Mouse (Mus musculus) midbrain, embryonic 14.5 days (tissue): ENCODE data around the gene Pcsk6. TPM values are rescaled to one million over a fixed set of nuclear protein-coding genes. Genes with fewer than 3 reads are reported as not detected.

Source experiments
- ATAC-seq: fragments of 200-750 bp; cut with Nextera tagmentation; 2 replicates; pipeline ENCODE4 v1.8.0; 2017; ENCODE audit warnings: moderate number of reproducible peaks, moderate library complexity; ENCODE audit not compliant: low FRiP score, low TSS enrichment
- DNase-seq: peaks from one replicate; pipeline ENCODE4 v3.0.0-alpha.2; 2015
- H3K27ac ChIP-seq: fragments of 300-500 bp; sonication (generic); replicated peaks from 2 replicates; pipeline ENCODE4 v1.5.1; 2014; ENCODE audit warnings: mild to moderate bottlenecking, low read depth, low read length, moderate library complexity
- H3K27me3 ChIP-seq: fragments of 300-500 bp; sonication (generic); 2 replicates; pipeline ENCODE4 v1.6.1; 2014; ENCODE audit warnings: low read length, control low read depth, mixed read lengths; ENCODE audit not compliant: control insufficient read depth, insufficient read depth
- H3K36me3 ChIP-seq: fragments of 300-500 bp; sonication (generic); 2 replicates; pipeline ENCODE4 v1.6.1; 2014; ENCODE audit warnings: low read length, control low read depth; ENCODE audit not compliant: control insufficient read depth, insufficient read depth
- H3K4me1 ChIP-seq: fragments of 300-500 bp; sonication (generic); 2 replicates; pipeline ENCODE4 v1.6.1; 2014; ENCODE audit warnings: mild to moderate bottlenecking, antibody characterized with exemption, low read length, control low read depth; ENCODE audit not compliant: control insufficient read depth, insufficient read depth
- H3K4me2 ChIP-seq: fragments of 300-500 bp; sonication (generic); 2 replicates; pipeline ENCODE4 v1.6.1; 2014; ENCODE audit warnings: mild to moderate bottlenecking, low read length, moderate library complexity
- H3K4me3 ChIP-seq: fragments of 300-500 bp; sonication (generic); replicated peaks from 2 replicates; pipeline ENCODE4 v1.5.1; 2014; ENCODE audit warnings: low read depth, low read length
- H3K9ac ChIP-seq: fragments of 300-500 bp; sonication (generic); replicated peaks from 2 replicates; pipeline ENCODE4 v1.6.1; 2014; ENCODE audit warnings: mild to moderate bottlenecking, low read length, moderate library complexity
- H3K9me3 ChIP-seq: fragments of 300-500 bp; sonication (generic); 2 replicates; pipeline ENCODE4 v1.6.1; 2016; ENCODE audit warnings: low read length, control low read depth, mixed read lengths; ENCODE audit not compliant: control insufficient read depth
- WGBS: fragments of 180-500 bp; shearing (Covaris S2); extraction: QIAGEN DNeasy Blood & Tissue Kit; methylation state at CpG from one replicate; pipeline ENCODE4 v1.1.7; 2014; 5-methylcytosine and 5-hydroxymethylcytosine counted together
- polyA plus RNA-seq: library from polyadenylated mRNA; unstranded; fragments of >200 nt; fragmentation: Nextera tagmentation; extraction: Ambion mirVana; gene quantifications from 2 replicates; pipeline ENCODE4 v1.2.1, GENCODE M21; 2014

Pcsk6 gene
- polyA plus RNA-seq, 1 experiment from 2014 or later: 0.92 TPM

GRCm38 (mm10) chr7:65959221-65959924 is 97.8 kb downstream of the Pcsk6 start:
- peaks cover 10% of the 10 kb centered on the region for H3K4me1 ChIP-seq
- H3K4me3 ChIP-seq: no peak overlapping the region
- H3K36me3 ChIP-seq: no peaks in the 10 kb centered on the region
- H3K27me3 ChIP-seq: no peaks in the 10 kb centered on the region
- H3K4me2 ChIP-seq: no peak overlapping the region
- H3K9me3 ChIP-seq: no peaks in the 10 kb centered on the region; the same call in 1 of the 2 replicates
- WGBS: 97% methylated on average over 9 of the region's 9 CpGs
- DNase-seq (no peak), ATAC-seq (no peak)
- H3K9ac ChIP-seq: no peak overlapping the region
- H3K27ac ChIP-seq: no peak overlapping the region

GRCm38 (mm10) chr7:65962611-65963010 is 101.1 kb downstream of the Pcsk6 start:
- Histone ChIP-seq H3K9me3 (no peaks in the 10 kb centered on the region), H3K27ac (no peak overlapping the region), H3K27me3 (no peaks in the 10 kb centered on the region), H3K4me2 (no peak overlapping the region), H3K36me3 (no peaks in the 10 kb centered on the region), H3K4me3 (no peak overlapping the region), H3K4me1 (no peaks in the 10 kb centered on the region), H3K9ac (no peak overlapping the region)
- ATAC-seq: no peak
- DNase-seq: no peak
- 79% methylated on average over 7 of the region's 7 CpGs for WGBS

- H3K9me3 ChIP-seq: no peaks in the 10 kb centered on the region
These were observed 102.9 kb downstream of the Pcsk6 start for GRCm38 (mm10) chr7:65964398-65964797.

GRCm38 (mm10) chr7:65971301-65971700 is 109.8 kb downstream of the Pcsk6 start:
- Histone ChIP-seq H3K4me2 (no peak overlapping the region), H3K36me3 (no peaks in the 10 kb centered on the region), H3K4me3 (no peak overlapping the region), H3K9me3 (no peaks in the 10 kb centered on the region), H3K4me1 (no peaks in the 10 kb centered on the region), H3K27me3 (no peaks in the 10 kb centered on the region), H3K27ac (no peak overlapping the region), H3K9ac (no peak overlapping the region)
- ATAC-seq: no peak
- no peak for DNase-seq
- WGBS: 87% methylated on average over 10 of the region's 10 CpGs

More at GRCm38 (mm10) chr7:65964398-65964797, 102.9 kb downstream of the Pcsk6 start:
- H3K9ac ChIP-seq: no peak overlapping the region
- H3K36me3 ChIP-seq: no peaks in the 10 kb centered on the region
- no peaks in the 10 kb centered on the region for H3K27me3 ChIP-seq
- ATAC-seq (no peak), DNase-seq (no peak)
- H3K4me1 ChIP-seq: no peaks in the 10 kb centered on the region
- H3K4me2 ChIP-seq: no peak overlapping the region
- H3K27ac ChIP-seq: no peak overlapping the region
- H3K4me3 ChIP-seq: no peak overlapping the region

GRCm38 (mm10) chr7:65977286-65977685 is 115.8 kb downstream of the Pcsk6 start:
- WGBS: 83% methylated on average over 5 of the region's 5 CpGs
- H3K9ac ChIP-seq: no peak overlapping the region
- DNase-seq (no peak), ATAC-seq (no peak)
- no peak overlapping the region for H3K4me3 ChIP-seq
- no peaks in the 10 kb centered on the region for H3K9me3 ChIP-seq
- H3K36me3 ChIP-seq: no peaks in the 10 kb centered on the region
- no peak overlapping the region for H3K4me2 ChIP-seq
- H3K27ac ChIP-seq: no peak overlapping the region
- no peaks in the 10 kb centered on the region for H3K4me1 ChIP-seq
- H3K27me3 ChIP-seq: no peaks in the 10 kb centered on the region

GRCm38 (mm10) chr7:65977977-65978376 is 116.4 kb downstream of the Pcsk6 start:
- WGBS: 81% methylated on average over 11 of the region's 11 CpGs
- Histone ChIP-seq H3K4me2 (no peak overlapping the region), H3K4me3 (no peak overlapping the region), H3K4me1 (no peaks in the 10 kb centered on the region), H3K36me3 (no peaks in the 10 kb centered on the region), H3K9ac (no peak overlapping the region), H3K27ac (no peak overlapping the region), H3K9me3 (no peaks in the 10 kb centered on the region), H3K27me3 (no peaks in the 10 kb centered on the region)
- no peak for ATAC-seq
- no peak for DNase-seq

- Histone ChIP-seq H3K27ac (no peak overlapping the region), H3K36me3 (no peaks in the 10 kb centered on the region), H3K4me3 (no peak overlapping the region), H3K9ac (no peak overlapping the region), H3K4me1 (no peaks in the 10 kb centered on the region), H3K4me2 (no peak overlapping the region), H3K27me3 (no peaks in the 10 kb centered on the region), H3K9me3 (no peaks in the 10 kb centered on the region)
- ATAC-seq (no peak), DNase-seq (peak; percentile 17)
- WGBS: 82% methylated on average over 11 of the region's 11 CpGs
These were observed 117.7 kb downstream of the Pcsk6 start for GRCm38 (mm10) chr7:65978996-65979823.

GRCm38 (mm10) chr7:65980000-65980399 is 118.5 kb downstream of the Pcsk6 start:
- no peak for ATAC-seq
- no peaks in the 10 kb centered on the region for H3K36me3 ChIP-seq
- no peak overlapping the region for H3K27ac ChIP-seq
- H3K9me3 ChIP-seq: no peaks in the 10 kb centered on the region
- no peaks in the 10 kb centered on the region for H3K27me3 ChIP-seq
- WGBS: 93% methylated on average over 9 of the region's 9 CpGs
- H3K4me3 ChIP-seq: no peak overlapping the region
- DNase-seq: no peak
- H3K4me2 ChIP-seq: no peak overlapping the region
- no peak overlapping the region for H3K9ac ChIP-seq
- H3K4me1 ChIP-seq: no peaks in the 10 kb centered on the region

GRCm38 (mm10) chr7:65982057-65982456 is 120.5 kb downstream of the Pcsk6 start:
- Histone ChIP-seq H3K27ac (no peak overlapping the region), H3K36me3 (no peaks in the 10 kb centered on the region), H3K4me2 (no peak overlapping the region), H3K4me1 (no peaks in the 10 kb centered on the region), H3K4me3 (no peak overlapping the region), H3K27me3 (no peaks in the 10 kb centered on the region), H3K9ac (no peak overlapping the region), H3K9me3 (no peaks in the 10 kb centered on the region)
- DNase-seq (no peak), ATAC-seq (no peak)
- 78% methylated on average over 3 of the region's 3 CpGs for WGBS
